Mouse (Mus musculus) fat pad, adult 2 months (tissue): Measurements from ENCODE around the gene Cotl1.
"Not testable (repeated sequence)": the region's sequence is repeated elsewhere in the genome, so short reads cannot be mapped to it uniquely, and the experiment has no call there.

Experiments
- DNase-seq: peaks from one replicate; pipeline ENCODE4 v3.0.0-alpha.2; 2011; ENCODE audit warnings: low read depth, low spot score; ENCODE audit errors: extremely low read depth

Gene Cotl1

DNA sequence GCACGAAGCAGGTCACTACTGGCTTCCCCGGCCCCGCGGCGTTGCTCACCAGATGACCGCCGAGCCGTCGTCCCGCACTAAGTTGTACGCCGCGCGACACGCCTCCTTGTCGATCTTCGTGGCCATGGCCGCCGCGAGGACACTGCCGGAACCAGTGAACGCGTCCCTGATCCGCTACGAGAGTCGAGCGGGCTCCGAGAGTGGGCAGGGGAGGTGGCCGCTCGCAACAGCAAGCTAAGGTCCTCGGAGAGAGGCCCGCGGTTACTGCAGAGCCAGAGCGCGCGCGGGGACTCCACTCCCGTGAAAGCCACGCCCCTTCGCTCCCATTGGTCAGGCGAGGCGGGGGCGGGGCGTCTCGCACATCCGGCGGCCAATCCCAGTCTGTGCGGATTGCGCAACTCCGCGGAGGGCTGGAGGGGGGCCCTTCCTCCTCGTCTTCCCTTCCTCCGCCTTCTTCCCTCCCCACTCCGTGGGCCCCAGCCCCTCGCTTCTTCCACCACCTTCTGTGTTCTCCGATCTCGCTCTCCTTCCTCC lies at the start of gene Cotl1:
TSS of gene Cotl1 (minus strand) at position 270 of the 534 bp plus-strand sequence.
- DNase-seq, result no peak

DNA sequence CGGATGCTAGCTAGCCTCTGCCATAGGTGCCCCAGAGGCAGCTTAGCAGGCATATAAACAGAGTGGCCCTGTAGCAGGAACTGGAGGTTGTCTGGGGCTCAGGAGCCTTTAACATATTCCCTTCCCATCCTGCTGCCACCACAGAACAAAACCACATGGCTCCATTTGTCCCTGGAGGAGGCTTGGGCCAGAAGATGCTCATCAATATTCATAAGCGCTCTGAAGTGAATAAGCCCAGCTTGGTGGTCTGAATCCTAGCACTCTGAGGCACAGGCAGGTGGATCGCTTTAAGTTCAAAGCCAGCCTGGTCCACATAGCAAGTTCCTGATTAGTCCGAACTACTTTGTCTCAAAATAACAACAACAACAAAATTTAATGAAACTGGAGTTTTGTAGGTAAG lies 47.7 kb upstream of the Cotl1 start:
- no peak for DNase-seq

DNA sequence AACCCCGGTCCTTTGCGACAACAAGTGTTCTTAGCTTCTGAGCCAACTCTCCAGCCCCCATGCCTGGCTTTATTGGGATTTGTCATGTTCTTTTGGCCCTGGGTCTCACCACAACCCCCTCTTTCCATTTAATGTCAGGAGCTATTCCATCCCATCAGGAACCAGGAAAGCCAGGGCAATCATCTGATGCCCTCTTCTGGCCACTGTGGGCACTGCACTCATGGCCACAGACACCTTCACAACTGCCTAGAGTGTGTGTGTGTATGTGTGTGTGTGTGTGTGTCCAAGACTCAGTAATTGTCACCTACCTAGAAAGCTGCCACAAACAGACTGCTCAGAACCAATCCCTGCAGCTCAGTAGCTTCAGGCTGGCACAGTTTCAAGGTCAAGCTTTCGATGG lies 46.8 kb upstream of the Cotl1 start:
- no peak for DNase-seq

DNA sequence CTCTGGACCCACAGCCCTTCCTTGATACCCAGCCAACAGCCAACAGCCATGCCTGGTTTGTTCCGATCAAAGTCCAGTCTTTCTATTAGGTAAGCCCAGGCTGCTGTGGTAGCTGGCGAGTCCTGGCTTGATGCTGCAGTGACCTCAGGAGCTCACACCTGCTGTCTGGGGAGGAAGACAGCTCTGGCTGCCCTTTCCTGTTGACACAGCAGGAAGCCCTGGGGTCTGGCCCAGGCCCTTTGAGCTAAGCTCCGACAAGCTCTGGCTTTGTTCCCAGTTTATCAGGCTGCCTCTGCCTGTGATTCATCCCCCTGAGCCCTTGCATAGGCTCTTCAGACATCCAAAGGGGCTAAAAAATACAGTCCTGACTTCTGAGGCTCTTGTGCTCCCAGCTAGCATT lies 45.3 kb upstream of the Cotl1 start:
- no peak for DNase-seq

DNA sequence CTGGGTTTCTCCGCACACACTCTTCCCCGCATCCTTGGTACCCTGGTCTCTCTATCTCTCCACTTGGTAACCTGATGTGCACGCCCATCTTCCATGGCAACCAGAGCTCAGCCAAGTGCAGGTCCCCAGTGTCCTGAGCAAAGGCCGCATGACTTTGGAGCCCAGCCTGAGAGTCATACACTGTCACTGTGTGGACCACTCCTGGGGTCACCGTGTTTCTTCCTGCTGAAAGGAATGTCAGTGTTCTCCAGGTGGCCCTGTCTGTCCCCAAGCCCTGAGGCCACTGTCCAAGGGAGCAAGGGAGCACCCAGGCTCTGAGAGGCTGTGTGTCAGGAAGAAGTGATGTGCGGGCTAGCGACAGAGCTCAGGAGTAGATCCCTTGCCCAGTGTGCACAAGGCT lies 42.9 kb upstream of the Cotl1 start:
- no peak for DNase-seq

DNA sequence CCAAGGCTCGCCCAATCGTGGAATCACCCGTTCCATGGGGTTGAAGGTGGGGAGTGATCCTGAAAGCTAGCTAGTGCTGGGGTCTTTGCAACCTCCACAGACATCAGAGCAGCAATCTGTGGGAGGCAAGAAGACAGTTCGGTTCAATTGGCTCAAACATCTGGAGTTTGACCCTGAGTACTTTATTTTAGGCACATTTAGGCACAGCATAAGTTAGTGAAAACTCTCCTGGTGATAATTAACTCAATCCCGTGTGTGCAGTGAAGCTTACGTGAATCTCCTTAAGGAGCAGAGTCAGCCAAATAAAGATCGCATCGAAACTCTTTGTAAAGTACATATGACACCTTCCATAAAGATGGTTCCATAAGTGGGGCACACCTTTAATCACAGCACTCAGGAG lies 41.6 kb upstream of the Cotl1 start:
- DNase-seq, result no peak

DNA sequence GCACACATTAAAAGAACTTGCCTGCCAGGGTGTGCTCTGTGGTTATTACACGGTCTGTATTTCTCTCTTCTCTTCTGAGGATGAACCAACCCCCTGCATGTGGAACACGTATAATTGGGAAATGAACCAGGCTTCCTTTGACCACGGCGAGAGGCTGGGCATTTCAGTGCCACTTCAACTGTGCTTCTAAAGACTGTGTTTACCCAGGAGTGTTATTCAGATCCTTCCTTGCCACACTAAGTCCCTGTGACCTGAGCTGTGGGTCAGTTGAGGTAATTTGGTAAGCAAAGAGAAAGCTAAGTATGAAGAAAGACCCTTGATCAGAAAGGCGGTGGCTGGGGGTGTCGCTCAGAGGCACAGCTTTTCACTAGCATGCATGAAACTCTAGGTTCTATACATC lies 41.0 kb upstream of the Cotl1 start:
- no peak for DNase-seq

DNA sequence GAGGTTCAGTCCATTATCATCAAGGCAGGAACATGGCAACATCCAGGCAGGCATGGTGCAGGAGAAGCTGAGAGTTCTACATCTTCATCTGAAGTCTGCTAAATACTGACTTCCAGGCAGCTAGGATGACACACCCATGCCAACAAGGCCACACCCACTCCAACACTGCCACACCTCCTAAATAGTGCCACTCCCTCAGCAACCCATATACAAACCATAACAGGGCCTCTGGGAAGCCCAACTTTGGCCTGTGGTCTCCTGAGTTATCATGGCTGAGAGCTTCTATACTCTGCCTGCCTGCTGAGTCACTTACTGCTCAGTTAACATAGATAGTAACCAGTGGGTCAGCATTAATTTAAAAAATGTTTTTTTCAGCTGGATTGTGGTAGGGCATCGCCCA lies 32.8 kb upstream of the Cotl1 start:
- DNase-seq, result no peak

DNA sequence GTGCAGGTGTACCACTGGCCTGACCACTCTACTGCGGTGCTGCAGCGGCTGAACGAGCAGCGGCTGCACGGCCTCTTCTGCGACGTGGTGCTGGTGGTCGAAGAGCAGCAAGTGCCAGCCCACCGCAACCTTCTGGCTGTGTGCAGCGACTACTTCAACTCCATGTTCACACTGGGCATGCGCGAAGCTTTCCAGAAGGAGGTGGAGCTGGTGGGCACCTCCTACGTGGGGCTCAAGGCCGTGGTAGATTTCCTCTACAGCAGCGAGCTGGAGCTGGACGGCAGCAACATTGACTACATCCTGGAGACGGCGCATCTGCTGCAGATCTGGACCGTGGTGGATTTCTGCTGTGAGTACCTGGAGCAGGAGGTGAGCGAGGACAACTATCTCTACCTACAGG lies 29.3 kb upstream of the Cotl1 start:
- no peak for DNase-seq

DNA sequence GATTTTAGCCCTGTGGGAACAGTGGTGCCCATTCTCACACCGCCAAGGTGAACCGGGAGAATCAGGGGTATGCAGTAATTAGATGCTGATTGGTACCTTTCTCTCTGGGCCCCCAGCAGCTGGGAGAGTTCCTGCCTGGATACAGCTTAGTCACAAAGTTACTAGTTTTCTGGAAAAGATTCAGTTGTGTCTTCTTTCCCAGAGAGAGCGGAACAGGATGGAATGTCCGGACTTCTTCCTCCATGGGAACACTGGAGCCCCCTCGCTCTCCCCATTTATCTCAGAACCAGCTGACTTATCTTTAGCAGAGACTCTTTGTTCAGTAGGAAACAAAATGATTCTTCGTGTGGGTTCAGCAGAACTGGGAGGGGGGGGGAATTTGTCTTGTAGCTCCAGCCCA lies 22.4 kb upstream of the Cotl1 start:
- DNase-seq, result no peak

DNA sequence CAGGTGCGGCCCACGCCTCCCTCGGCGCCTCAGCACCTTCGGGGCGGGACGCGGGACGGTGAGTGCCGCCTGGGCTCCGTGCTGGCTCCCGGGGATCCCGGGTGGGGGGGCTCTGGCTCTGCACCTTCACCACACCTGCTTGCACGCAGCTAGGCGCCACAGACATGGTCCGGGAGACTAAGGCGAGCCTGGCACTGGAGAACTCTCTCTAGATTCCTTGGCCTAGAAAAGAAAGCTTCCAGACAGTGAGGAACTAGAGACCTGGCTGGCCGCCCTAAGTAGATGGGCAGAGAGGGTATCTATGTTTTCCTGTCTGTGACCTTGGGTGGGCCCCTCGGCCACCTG lies 22.0 kb upstream of the Cotl1 start:
- no peak for DNase-seq

DNA sequence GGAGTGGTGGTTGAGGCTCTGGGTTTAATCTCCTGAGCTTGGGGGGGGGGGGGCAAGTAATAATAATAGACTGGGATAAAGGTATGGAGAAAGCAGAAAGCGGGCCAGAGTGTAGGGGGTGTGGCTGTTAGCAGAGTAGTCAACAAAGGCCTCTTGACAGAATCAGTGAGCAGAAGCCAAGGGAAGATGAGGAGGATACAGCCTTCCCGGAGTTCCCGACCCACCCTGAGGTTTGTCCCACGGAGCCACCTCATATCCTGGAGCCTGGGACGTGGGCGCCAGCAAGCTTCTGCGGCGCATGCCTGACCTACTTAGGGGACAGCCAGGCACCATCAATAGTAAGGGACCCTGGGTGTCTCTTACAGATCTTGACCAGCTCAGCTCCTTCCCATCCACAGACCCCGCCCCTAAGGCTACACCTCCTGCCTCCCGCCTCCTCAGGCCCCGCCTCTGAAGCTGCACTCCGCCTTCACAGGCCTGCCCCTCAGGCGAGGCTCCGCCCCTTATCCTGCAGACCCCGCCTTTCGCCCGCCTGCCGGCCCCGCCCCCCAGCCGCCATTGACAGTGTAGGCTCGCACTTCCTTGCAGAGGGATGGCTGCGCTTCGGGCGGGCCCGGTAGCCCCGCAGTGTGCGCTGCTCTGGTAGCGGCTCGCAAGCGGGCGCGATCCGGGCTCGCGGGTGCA lies 21.5 kb upstream of the Cotl1 start, which contains the start of gene Klhl36:
TSS of gene Klhl36 (plus strand) at position 561 of the 684 bp plus-strand sequence.
- DNase-seq, result peak; percentile 40

DNA sequence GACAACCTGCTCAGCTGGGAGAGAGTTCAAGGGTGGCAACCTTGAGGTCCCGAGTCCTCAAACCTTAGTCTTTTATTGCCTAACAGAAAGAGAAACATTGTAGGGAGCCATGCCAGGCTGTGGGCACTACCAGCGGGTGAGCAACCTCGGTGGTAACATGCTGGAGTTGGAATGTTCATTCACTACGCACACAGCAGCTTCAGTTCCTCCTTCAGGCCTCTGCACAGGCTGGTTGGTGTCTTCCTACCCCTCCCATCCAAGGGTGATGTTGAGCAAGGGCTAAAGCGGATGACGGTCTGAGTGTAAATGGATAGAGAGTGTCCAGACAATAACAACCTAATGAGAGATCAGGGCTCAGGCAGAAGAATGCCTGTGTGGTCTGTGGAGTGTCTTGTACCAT lies 17.4 kb upstream of the Cotl1 start:
- DNase-seq, result no peak

DNA sequence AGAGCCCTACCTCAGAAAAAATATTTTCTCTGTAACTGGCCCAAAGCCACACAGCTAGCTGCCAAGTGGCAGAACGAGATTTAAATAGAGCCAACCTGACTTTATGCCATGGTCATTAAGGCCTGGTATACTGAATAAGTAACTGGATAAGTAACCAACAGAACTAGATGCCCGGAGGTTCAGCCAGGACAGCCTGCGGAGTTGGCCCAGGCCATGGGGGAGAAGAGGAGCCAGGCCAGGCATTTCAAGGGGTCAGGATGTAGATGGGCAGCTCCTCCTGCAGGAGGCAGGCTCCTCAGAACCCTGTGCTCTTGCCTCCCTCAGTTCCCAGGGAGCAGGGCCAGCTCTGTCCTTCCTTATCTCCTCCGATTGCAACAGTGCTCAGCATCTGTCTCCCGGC lies 15.3 kb upstream of the Cotl1 start:
- no peak for DNase-seq

DNA sequence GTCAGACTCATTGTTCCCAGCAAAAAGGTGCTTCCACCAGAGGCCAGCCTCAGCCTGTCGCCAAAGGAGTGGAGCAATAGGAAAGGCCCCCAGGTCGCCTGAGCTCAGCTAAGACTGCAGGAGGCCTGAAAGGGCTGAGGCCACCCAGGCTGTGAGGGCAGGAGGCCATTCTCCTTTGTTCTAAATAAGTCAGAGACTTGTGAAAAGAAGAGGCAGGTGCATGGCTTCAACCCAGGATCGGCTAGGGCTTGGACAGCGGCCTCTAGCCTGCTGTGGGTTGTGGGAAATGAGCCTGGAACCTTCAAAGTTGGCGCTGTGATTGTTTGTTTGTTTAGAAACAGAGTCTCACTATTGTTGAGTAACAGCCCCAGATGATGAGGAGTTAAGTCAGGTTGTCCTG lies 13.7 kb upstream of the Cotl1 start:
- no peak for DNase-seq

DNA sequence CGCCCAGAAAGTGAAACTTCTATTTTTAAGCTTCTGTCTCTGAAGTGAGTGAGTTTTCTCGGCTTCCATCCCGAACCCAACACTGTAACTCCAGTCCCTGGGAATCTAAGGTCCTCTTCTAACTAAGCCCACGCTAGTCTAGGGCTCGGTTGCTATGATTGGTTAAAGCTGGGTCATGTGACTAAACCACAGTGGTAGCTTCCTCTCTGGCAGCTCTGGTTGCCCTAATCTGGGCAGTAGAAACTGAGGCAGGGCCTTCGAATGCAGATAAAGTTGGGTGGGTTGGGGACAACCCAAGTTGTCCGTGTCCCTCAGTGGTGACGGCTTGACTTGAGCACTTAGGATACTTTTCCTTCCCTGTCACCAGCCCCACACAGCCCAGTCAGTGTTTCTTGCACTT lies 13.2 kb upstream of the Cotl1 start:
- DNase-seq, result no peak

DNA sequence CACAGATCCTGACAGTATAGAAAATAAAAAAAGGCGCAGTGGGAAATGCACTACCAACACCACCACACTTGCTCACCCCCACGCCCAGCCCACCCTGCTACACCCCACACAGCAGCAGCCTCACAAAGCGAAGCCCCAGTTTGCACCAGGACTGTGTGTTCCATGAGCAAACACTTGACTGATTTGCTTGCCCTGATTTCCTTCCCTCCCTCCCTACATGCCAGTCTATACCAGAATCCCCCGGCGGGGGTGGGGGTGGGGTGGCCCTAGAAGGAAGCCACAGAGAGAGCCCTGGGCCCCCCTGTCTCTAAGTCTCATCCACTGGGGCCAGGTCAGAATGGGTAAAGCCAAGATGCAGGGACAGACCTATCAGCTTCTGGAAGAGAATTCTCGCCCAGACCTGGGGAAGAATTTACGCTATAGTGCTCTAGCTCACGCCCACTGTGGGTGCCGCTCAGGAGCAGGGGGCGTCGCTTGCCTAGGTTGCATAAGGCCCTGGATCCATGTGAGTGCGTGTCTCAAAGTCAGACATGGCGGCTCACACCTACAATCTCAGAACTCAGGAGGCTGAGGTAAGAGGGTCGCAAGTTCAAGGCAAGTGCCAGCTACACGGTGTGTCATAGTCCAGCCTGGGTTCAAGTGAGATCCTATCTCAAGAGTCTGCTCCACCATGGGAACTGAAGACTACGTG lies 7.0 kb upstream of the Cotl1 start:
- no peak for DNase-seq

DNA sequence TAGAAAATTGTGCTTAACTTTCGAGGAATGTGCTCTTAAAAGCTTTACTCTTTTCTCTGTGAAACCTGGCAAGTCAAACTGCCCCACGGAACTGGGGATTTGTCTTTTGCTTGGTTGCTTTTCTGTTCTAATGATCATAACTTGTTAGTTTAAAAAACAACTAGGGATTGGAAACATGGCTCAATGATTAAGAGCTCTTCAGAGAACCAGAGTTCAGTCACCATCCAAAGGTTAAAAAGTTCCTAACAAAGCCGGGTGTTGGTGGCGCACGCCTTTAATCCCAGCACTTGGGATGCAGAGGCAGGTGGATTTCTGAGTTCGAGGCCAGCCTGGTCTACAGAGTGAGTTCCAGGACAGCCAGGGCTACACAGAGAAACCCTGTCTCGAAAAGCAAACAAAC lies 5.4 kb upstream of the Cotl1 start:
- not testable (repeated sequence) for DNase-seq

DNA sequence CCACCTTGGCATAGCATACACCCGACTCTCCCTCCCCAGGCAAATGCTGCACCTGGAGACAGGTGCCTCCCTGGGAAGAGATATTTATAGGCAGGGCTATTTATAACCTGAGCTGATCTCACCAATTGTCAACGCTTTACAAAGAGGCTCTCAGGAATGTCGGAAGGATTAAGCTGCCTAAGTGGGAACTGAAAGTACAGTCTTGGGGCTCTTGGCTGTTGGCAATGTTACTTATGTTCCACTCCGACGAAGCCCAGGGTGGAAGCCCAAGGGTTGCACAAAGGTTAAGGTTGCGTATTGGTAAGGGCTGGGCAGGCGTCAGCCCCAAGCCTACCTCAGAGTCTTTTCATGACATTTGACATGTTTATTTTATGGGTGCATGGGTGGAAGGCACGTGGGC lies 4.2 kb upstream of the Cotl1 start:
- DNase-seq, result no peak

DNA sequence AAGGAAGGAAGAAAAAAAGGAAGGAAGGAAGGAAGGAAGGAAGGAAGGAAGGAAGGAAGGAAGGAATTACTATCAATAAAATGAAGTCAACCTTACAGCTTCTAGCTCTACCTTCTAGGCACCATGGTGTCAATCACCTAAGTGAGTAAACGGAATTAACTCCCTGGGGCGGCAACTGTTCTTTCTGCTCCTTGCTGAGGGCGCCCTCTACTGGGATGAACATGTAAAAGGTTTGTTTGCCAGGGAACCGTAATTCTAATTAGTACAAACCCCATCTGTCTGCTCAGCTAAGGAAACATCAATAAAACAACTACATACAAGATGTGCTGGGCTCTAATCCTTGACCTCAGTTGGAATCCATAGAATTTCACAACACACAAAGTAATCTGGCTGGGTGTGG lies 3.1 kb upstream of the Cotl1 start:
- no peak for DNase-seq

DNA sequence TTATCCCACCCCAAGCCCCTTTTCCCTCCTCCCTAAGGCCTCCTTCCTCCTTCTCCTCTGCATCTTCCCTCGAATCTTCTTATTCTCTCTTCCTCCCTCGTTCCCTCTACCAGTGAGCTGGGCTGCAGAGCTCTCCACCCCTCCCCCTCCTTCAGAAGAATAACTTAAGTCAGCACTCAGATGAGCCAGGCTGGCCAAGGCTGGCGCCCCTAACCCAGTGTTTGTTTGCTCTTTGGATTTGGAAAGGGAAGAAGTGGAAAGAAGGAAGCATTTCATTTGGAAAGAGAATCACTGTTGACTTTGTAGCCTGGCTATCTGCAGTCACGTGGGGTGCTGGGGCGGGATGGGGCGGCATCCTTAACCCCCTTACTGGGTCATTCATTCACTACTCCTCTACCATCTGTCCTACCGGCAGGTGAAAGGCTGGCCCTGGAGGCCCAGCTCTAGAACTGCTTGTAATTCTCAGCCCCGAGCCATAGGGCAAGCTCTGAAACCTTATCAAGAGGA lies 614 bp upstream of the Cotl1 start:
- DNase-seq, result no peak

DNA sequence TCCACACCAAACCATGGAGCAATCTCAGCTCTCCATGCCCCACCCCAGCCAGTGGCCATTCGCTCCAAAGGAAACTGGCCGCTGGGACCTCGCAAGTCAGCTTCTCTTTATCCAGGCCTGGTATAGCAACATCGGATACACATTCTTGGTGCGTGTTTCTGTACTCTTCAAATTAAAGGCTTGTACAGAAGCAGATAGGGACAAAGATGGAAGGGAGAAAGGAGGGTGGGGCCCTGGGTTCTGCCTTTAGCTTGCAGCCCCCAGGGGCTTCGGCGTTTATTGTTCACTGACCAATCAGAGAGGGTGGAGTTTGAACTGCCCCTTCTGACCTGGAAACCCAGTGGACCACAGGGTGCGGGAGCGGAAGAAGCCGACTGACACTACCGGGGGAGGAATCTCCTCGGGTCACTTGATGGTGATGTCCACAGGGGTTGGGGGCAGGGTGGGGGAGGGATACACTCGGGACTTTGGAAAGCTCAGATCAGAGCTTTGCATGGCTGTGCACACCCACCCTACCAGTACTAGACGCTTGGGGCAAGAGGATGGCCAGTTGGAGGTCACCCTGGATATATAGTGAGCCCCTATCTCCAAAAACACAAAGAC lies 824 bp downstream of the Cotl1 start:
- no peak for DNase-seq
